Mouse (Mus musculus) heart, embryonic 14.5 days (tissue): ENCODE data around the gene Atpaf1. TPM values are rescaled to one million over a fixed set of nuclear protein-coding genes. Genes with fewer than 3 reads are reported as not detected.

Experiments
- ATAC-seq: fragments of 200-750 bp; cut with Nextera tagmentation; 2 replicates; pipeline ENCODE4 v1.8.0; 2017; ENCODE audit warnings: low read depth, moderate TSS enrichment; ENCODE audit not compliant: insufficient number of reproducible peaks, insufficient read depth, low FRiP score
- H3K27ac ChIP-seq, 2 experiments: fragments of 200-500 bp in 1 of 2; fragments of 300-500 bp in 1 of 2; sonication (generic) in 1 of 2; replicated peaks in 1 of 2; 2 replicates each; pipeline ENCODE4 v1.5.1; 2012 to 2014; ENCODE audit warnings: low read depth in 2 of 2, low read length in 2 of 2, control low read depth in 1 of 2, mild to moderate bottlenecking in 1 of 2, mixed read lengths in 1 of 2; ENCODE audit not compliant: control insufficient read depth in 1 of 2, insufficient read depth in 1 of 2
- H3K27me3 ChIP-seq: fragments of 300-500 bp; sonication (generic); 2 replicates; pipeline ENCODE4 v1.6.1; 2014; ENCODE audit warnings: mild to moderate bottlenecking, low read length, control low read depth; ENCODE audit not compliant: control insufficient read depth, insufficient read depth
- H3K36me3 ChIP-seq: fragments of 300-500 bp; sonication (generic); 2 replicates; pipeline ENCODE4 v1.6.1; 2014; ENCODE audit warnings: mild to moderate bottlenecking, control low read depth, low read length, mixed read lengths; ENCODE audit not compliant: control insufficient read depth, insufficient read depth
- H3K4me1 ChIP-seq, 2 experiments: fragments of 200-500 bp in 1 of 2; fragments of 300-500 bp in 1 of 2; sonication (generic) in 1 of 2; 2 replicates each; pipeline ENCODE4 v1.6.1; 2012 to 2014; ENCODE audit warnings: low read length in 2 of 2, control low read depth in 1 of 2, mixed read lengths in 1 of 2; ENCODE audit not compliant: control insufficient read depth in 2 of 2, insufficient read depth in 2 of 2
- H3K4me2 ChIP-seq: fragments of 300-500 bp; sonication (generic); 2 replicates; pipeline ENCODE4 v1.6.1; 2014; ENCODE audit warnings: mild to moderate bottlenecking, low read length
- H3K4me3 ChIP-seq, 2 experiments: fragments of 200-500 bp in 1 of 2; fragments of 300-500 bp in 1 of 2; sonication (generic) in 1 of 2; 2 replicates each; pipeline ENCODE4 v1.5.1; 2012 to 2014; ENCODE audit warnings: low read length in 2 of 2, mild to moderate bottlenecking in 2 of 2, control low read depth in 1 of 2, low read depth in 1 of 2, moderate library complexity in 1 of 2; ENCODE audit not compliant: control insufficient read depth in 1 of 2, insufficient read depth in 1 of 2
- H3K9ac ChIP-seq: fragments of 300-500 bp; sonication (generic); 2 replicates; pipeline ENCODE4 v1.6.1; 2014; ENCODE audit warnings: mild to moderate bottlenecking, low read length
- H3K9me3 ChIP-seq: fragments of 300-500 bp; sonication (generic); 2 replicates; pipeline ENCODE4 v1.6.1; 2016; ENCODE audit warnings: low read length, control low read depth; ENCODE audit not compliant: control insufficient read depth
- WGBS: fragments of 180-500 bp; shearing (Covaris S2); extraction: QIAGEN DNeasy Blood & Tissue Kit; methylation state at CpG from one replicate; pipeline ENCODE4 v1.1.7; 2014; 5-methylcytosine and 5-hydroxymethylcytosine counted together
- polyA plus RNA-seq: library from polyadenylated mRNA; unstranded; fragments of >200 nt; fragmentation: Nextera tagmentation; extraction: Ambion mirVana; gene quantifications from 2 replicates; pipeline ENCODE4 v1.2.1, GENCODE M21; 2014

Atpaf1 gene
- polyA plus RNA-seq, 1 experiment from 2014 or later: 89.2 TPM

- H3K36me3 ChIP-seq: peaks cover 25% of the 10 kb centered on the region
- H3K9me3 ChIP-seq: no peaks in the 10 kb centered on the region
- H3K4me2 ChIP-seq: peak overlapping the region; percentile 77
- WGBS: 74% methylated on average over 4 of the region's 4 CpGs
- H3K9ac ChIP-seq: no peak overlapping the region
- peaks cover 0 to 6% of the 10 kb centered on the region in 2 experiments; a peak in 3 of 4 replicates for H3K4me1 ChIP-seq
- H3K27ac ChIP-seq: no peak overlapping the region
- 0 out of 4 replicates have a peak overlapping the region, but pooled peaks of 1 of the 2 experiments have one; percentile 71 for H3K4me3 ChIP-seq
- no peak for ATAC-seq
- no peaks in the 10 kb centered on the region for H3K27me3 ChIP-seq
Measured at GRCm38 (mm10) chr4:115838196-115838595, 53.6 kb downstream of the Atpaf1 start.

- Histone ChIP-seq H3K4me3 (peak within 1 kb of the TSS; percentile 71 to 85), H3K4me1 (peaks cover 0 to 6% of the 10 kb centered on the region in 2 experiments; a peak in 3 of 4 replicates), H3K9ac (peak within 1 kb of the TSS; percentile 79), H3K36me3 (peaks cover 18% of the 10 kb centered on the region), H3K9me3 (no peaks in the 10 kb centered on the region), H3K4me2 (peak within 1 kb of the TSS; percentile 77), H3K27ac (peak within 1 kb of the TSS; percentile 42 to 55; a peak in 3 of 4 replicates), H3K27me3 (no peaks in the 10 kb centered on the region)
- ATAC-seq: peak; percentile 93
- 2% methylated on average over 51 of the region's 51 CpGs for WGBS
Measured at GRCm38 (mm10) chr4:115838696-115839641, 54.4 kb downstream of the Atpaf1 start, which contains the start of gene Mknk1. Gene Mknk1, plus strand, starts transcription at chr4:115839198.

- no peak overlapping the region for H3K9ac ChIP-seq
- 52% methylated on average over 4 of the region's 4 CpGs for WGBS
Measured at GRCm38 (mm10) chr4:115839956-115840355, 55.3 kb downstream of the Atpaf1 start.

DNA sequence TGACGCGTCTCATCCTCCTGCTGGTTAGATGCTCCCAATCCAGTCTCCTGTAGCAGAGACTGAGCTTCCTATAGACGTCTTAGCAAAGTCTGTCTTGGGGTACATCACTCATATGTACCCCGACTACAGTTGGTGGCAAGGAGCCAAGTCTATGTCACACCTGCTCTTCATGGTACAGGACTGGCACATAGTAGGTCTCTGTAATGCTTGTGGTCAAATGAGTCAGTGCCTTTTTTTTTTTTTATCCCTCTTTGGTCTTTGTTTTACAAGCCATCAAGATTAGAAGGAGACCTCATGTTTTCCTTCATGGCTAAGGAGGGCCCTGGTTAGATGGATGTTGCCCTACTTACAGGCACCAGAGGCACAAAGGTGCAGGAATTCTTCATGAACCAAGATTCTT, 56.2 kb downstream of the Atpaf1 start:
- Histone ChIP-seq H3K4me1 (peaks cover 0 to 6% of the 10 kb centered on the region in 2 experiments; a peak in 3 of 4 replicates), H3K36me3 (peaks cover 1% of the 10 kb centered on the region), H3K9ac (no peak overlapping the region), H3K27me3 (no peaks in the 10 kb centered on the region), H3K4me2 (no peak overlapping the region), H3K27ac (no peak overlapping the region), H3K4me3 (no peak overlapping the region), H3K9me3 (no peaks in the 10 kb centered on the region)
- no peak for ATAC-seq
- 89% methylated on average over 4 of the region's 4 CpGs for WGBS

More at GRCm38 (mm10) chr4:115839956-115840355, 55.3 kb downstream of the Atpaf1 start:
- no peak for ATAC-seq
- H3K27me3 ChIP-seq: no peaks in the 10 kb centered on the region
- H3K4me2 ChIP-seq: peak overlapping the region; percentile 77
- H3K27ac ChIP-seq: no peak overlapping the region
- no peaks in the 10 kb centered on the region for H3K9me3 ChIP-seq
- H3K36me3 ChIP-seq: peaks cover 9% of the 10 kb centered on the region
- H3K4me3 ChIP-seq: peak overlapping the region in 1 of 2 experiments; percentile 71; a peak in 2 of 4 replicates
- peaks cover 0 to 6% of the 10 kb centered on the region in 2 experiments; a peak in 3 of 4 replicates for H3K4me1 ChIP-seq

DNA sequence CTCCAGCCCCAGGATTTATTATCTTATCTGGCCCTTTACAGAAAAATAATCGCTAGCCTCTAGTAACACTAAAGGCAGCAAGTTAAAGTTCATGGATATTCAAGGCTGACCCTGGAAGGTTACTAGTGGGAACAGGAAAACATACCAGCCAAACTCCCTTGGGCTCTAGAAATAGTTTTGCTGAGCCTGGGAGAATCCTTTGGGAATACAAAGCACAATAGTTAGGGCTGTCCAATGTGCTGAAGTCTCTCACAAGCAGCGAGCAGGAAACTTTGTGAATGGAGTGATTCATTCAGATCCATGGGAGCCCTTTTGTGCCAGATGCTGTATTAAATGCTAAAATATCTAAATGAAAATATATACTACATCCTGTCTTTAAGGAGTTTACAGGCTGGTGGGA, 62.0 kb downstream of the Atpaf1 start:
- Histone ChIP-seq H3K9ac (no peak overlapping the region), H3K9me3 (no peaks in the 10 kb centered on the region), H3K27ac (no peak overlapping the region), H3K4me2 (no peak overlapping the region), H3K36me3 (0 out of 2 replicates have a peak, but pooled peaks cover 11% of the 10 kb centered on the region), H3K4me3 (no peak overlapping the region), H3K27me3 (no peaks in the 10 kb centered on the region), H3K4me1 (peaks cover 18 to 29% of the 10 kb centered on the region in 2 experiments)
- WGBS: 39% methylated on average over 2 of the region's 2 CpGs
- no peak for ATAC-seq

DNA sequence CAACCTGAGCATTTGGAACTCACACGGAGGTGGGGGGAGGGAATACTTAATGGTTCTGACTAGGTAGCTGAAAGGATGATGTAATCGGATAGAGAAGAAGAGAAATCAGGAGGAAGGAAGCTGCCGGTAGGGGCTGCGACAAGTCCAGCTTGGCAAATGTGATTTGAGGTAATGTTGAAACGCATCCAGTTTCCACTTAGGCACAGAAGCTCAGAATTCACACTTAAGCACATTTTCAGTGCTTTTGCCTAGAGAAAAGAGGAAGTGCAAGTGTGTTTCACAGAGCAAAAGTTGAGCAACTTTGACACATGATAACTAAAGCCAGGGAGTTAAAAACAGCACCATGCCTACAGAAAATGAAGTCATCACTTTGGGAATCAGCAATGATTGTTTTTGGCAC, 62.8 kb downstream of the Atpaf1 start:
- Histone ChIP-seq H3K9me3 (no peaks in the 10 kb centered on the region), H3K4me2 (no peak overlapping the region), H3K36me3 (0 out of 2 replicates have a peak, but pooled peaks cover 11% of the 10 kb centered on the region), H3K4me1 (peaks cover 21 to 29% of the 10 kb centered on the region in 2 experiments), H3K27me3 (no peaks in the 10 kb centered on the region), H3K27ac (no peak overlapping the region), H3K4me3 (no peak overlapping the region), H3K9ac (no peak overlapping the region)
- ATAC-seq: no peak
- WGBS: 41% methylated on average over 5 of the region's 5 CpGs

DNA sequence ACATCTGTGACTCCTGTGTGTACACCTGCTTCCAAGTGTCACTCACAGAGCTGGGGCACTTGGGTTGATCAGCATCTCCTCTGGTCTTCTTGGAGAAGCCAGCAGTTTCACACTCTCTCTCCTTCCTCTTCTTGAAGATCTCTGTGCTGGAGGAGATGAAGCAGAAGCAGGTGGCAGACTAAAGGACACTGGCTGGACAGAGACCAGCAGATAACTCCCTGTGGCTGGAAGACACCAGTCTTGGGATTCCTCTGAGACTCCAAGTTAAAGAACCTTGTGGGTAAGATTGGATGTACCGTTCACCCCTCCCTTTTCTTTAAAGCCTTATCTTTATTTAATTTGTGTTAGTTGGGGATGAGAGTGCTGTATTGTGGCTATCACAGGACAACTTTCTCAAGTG, 63.5 kb downstream of the Atpaf1 start:
- ATAC-seq: no peak
- no peak overlapping the region for H3K9ac ChIP-seq

More for the DNA sequence above, 63.5 kb downstream of the Atpaf1 start:
- H3K27me3 ChIP-seq: no peaks in the 10 kb centered on the region
- H3K27ac ChIP-seq: no peak overlapping the region
- 0 out of 2 replicates have a peak, but pooled peaks cover 11% of the 10 kb centered on the region for H3K36me3 ChIP-seq
- H3K4me2 ChIP-seq: no peak overlapping the region
- no peak overlapping the region for H3K4me3 ChIP-seq
- WGBS: 56% methylated on average over 1 of the region's 1 CpGs
- no peaks in the 10 kb centered on the region for H3K9me3 ChIP-seq
- peaks cover 21 to 29% of the 10 kb centered on the region in 2 experiments for H3K4me1 ChIP-seq
